Mouse (Mus musculus) thymus, postnatal 14 days (tissue): ENCODE data around the gene Tlx2.

Experiments
- DNase-seq: peaks from one replicate; pipeline ENCODE4 v3.0.0; 2021

The Tlx2 gene

DNA sequence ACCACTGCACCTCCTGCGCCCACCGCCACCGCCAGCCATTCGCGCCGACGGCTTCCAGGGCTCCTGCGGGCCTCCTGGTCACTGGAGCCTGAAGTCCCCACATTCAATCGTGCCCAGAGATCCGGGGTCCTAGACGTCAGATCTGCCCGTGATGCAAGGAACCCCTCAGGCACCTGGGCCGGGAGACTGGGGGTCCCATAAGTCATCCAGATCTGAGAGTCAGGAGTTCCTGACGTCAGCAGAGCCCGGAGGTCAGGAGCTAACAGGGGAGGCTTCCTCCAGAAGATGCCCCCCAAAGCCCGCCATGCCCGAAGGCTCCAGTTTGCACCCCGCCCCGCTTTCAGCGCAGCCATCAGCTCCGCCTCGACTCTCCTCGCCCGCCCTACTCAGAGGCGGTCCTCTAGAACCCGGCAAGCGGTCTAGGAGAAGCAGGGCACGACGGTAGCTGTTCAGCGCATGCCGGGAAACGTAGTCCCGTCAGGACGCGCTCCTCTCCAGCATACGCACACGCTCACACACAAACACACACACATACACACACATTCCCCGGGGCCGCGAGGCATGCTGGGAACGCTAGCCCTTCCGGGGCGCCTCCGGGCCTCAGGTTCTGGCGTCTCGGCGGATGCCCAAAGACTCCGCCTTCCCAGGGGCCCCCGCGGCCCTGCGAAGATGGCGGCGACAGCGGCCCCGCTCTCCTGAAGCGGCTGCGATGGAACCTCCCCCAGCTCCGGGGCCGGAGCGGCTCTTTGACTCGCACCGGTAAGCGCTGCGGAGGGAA, 15.8 kb downstream of the Tlx2 start, which contains the start of gene Aup1:
Gene Aup1 (plus strand): TSS at position 448 of the 778 bp plus-strand sequence.
- peak; percentile 97 for DNase-seq

DNA sequence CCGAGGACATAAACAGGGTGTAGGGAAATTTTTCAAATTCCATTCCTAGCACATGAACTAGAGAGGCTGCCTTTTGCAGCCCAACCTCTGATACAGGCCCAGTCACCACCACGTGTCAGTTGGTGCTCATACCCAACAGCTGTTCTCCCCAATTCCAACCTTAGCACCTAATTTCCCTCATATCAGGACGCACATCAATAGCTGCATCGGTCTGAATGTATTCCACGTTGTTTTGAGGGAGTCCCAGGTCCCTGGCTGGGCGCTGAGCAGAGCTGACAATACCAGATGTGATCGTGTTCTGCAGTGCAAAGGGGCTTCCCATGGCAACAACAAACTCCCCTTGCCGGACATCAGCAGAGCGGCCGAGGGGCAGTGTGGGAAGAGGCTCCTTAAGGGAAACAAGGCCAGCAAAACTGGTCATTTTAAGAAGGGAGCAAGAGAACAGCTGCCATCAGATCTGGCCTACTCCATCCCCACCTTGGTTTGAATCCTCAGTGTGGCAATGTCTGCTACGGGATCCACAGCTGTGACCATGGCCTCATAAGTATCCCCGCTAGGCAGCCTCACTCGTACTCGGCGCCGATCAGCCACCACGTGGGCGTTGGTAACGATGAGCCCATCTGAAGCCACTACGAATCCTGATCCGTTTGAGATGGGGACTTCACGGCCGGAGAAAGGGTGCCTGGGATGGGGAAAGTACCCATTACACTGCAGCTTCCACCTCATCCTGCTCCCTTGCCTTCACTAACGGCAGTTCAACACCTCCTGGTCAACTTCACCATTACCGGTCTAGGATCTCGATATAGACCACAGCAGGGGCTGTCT, 16.7 kb downstream of the Tlx2 start:
- DNase-seq: peak; percentile 33

DNA sequence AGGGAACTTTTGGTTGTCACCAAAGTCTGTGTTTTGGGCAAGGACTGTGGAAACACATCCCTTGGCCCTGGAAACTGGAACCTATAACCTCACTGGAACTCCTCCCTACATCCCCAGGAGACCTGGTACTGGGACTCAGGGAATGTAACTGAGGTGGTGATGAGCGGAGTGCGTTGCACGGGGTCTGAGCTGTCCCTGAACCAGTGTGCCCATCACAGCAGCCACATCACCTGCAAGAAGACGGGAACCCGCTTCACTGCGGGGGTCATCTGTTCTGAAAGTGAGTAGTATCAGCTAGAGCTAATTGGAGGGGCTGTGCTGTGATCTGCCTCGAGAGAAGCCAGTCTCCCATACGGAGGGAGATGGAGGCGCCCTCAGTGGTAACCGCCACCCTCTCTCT, 20.7 kb downstream of the Tlx2 start:
- no peak for DNase-seq

DNA sequence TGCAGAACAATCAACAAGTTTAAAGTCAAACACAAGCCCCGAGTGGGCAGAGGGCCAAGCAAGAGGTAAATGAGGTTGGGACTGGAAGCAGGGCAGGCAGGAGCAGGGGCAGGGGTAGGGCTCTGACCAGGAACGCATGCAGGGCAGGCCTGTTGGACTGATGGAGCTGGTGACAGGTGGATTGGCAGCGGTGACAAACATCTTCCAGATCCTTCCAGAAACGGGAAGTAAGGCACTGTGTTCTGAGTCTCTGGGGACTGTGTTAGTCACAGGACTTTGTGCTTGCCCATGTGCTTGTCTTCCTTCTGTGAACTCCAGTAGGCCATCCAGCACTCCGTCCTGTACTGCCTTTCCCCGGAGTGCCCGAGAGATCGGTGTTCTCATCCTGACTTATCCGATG, 25.4 kb downstream of the Tlx2 start:
- DNase-seq: no peak

DNA sequence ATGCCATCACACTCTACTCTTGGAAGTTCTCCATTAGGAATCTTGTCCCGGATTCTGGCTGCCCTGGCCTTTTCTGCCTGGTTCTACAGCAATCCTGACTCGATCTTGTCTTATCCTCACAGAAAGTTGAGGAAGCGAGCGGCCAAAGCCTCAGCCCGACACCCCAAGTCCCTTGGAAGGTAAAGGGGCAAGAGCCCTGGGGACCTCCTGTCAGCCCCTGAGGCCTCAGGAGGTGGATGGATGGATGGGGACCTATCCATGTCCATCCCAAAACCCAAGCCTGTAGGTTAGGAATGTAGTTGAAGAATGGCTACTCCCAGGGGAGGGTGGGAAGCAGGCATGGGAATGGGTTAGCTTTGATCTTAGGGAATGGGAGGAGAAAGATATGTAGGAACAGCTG, 26.1 kb downstream of the Tlx2 start:
- no peak for DNase-seq

DNA sequence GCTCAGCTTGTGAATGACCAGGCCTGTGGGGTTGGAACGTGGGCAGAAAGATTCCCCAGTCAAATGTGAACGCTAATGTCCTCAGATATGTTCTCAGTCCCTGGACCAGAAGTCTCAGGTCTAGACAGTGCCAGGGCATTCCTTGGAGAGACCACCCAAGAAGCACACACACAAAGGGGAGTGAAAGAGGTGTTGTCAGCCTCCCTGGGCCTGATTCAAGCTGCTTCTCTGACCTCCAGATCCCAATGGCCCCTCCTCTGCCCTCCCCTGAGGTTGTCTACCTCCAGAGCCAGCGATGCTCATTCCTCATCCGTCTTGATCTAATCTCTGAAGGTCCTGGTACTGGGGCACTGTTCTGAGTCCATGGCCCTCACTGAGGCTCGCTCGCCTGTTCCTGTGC, 26.5 kb downstream of the Tlx2 start:
- DNase-seq: no peak

DNA sequence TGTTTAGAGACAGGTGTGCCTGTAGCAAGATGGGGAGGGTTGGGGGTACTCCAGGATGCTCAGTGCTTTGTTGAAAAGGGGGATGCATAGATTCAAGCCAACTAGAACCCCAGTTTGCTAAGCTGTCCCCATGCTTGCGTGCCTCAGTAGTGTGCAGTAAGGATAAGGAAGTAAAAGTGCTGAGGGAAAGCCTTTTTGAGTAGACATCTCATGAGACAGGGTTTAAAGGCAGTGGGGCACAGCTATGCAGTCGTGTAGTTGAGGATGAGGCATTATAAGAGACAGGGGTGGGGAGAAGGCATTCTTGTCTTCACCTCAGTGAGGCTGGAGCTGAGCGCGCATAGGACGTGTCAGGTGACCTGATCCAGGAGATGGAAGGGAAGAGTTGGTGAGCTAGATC, 29.5 kb downstream of the Tlx2 start:
- no peak for DNase-seq

DNA sequence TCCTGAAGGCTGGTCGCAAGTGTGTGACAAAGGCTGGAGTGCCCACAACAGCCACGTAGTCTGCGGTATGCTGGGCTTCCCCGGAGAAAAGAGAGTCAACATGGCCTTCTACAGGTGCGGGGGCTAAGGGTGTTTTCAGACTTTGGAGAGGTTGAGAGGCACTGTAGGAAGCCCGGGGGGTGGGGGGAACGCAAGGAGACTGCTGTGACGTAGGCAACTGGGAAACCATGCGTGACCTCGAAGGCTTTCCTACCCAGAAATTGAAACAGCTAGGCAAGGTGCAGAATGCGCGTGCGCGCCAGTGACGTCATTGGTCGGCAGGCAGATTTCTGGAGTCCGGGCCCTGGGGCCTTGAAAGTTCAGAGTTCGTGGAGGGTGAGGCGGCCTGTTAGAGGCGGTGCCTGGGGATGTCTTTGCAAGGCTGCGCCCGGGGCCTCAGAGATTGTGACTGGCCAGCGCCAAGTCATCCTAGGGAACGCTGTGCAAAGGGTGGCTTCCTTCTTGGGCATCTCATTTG, 31.5 kb downstream of the Tlx2 start:
- DNase-seq: peak; percentile 93

DNA sequence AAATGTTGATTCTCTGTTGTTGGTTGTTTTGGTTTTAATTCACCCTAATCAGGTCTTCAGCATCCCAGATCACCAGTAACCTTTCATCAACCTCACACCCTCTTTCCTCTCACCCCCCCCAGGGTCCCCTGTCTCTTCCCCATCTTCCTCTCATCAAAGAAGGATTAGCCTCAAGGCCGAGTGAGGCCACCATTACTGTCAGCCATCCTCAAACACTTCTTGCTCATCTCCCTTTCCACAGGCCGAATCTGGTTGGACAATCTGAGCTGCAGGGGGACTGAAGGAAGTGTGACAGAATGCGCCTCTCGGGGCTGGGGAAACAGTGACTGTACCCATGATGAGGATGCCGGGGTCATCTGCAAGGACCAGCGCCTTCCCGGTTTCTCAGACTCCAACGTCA, 32.9 kb downstream of the Tlx2 start:
- DNase-seq: no peak

DNA sequence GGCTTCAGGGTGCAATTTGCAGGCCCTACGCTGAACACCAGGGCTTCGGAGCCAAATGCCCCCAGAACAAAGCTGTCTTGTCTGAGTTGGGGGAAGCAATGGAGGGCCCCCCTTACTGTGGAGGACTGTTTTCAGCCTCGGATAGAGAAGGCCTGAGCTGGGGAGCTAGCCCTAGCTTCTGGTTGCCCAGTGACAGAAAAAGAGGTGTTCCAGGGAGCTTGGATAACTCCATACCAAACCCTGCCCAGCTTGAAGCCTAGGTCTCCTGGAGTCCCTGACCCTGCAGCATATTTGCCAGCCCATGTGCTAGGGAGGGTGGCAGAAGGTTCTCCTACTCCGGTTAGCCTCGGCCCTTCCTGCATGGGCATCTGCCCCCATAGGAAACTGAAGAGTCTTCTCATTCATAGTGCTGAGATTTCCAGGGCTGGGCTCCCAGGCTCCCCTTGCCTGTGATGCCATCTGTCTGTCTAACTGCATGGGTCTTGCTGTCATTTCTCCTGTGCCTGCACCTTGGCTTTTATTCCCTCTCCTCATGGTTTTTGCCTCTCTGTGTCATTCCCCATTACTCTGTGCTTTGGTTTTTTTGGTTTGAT, 35.5 kb downstream of the Tlx2 start:
- DNase-seq: no peak

DNA sequence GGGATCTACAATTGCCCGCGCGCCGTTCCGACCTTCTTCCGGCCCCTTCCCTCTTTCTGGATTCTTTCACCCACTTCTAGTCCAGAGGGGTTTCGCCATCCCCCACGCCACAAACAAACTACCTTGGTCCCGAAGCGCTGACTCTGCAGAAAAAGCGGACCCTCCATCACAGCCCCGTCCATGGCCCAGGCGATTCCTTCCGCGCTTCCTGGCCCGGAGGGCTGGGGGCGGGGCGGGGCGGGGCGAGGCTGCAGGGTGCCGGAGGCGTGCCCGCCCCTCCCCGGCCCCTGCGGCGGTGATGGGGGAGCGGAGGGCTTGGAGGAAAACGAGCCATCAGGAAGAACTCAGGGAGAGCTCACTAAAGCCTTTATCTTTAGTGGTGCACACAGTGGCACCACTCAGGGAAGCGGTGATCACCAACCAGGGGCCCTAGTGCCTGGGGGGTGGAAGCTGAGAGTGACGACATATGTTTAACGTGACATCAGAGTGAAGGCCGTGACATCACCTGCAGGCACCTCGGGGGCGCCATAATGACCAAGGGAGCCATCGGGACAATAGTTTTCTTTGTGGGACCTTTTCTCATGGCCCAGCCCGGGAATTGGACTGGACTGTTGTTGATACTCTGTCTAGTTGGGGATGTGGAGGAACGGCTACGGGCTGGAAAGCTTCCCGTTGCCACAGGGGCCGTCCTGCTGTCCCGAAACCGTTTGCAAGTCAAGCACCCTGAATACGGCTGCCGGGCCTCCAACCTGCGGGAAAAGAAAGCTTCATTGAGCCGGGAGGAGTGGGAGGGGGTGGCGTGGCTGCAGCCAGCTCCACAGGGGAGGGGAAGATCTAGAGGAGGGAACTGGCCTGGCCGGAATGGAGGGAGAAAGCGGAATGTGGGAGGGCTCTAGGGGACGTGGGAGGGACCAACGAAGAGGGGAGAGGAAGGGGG, 36.6 kb downstream of the Tlx2 start, which contains the start of the genes Dok1 and Loxl3:
Gene Dok1 (minus strand): TSS at position 223 of the 937 bp plus-strand sequence.
Gene Loxl3 (plus strand): TSS at position 925 of the 937 bp plus-strand sequence.
- DNase-seq: peak; percentile 79

DNA sequence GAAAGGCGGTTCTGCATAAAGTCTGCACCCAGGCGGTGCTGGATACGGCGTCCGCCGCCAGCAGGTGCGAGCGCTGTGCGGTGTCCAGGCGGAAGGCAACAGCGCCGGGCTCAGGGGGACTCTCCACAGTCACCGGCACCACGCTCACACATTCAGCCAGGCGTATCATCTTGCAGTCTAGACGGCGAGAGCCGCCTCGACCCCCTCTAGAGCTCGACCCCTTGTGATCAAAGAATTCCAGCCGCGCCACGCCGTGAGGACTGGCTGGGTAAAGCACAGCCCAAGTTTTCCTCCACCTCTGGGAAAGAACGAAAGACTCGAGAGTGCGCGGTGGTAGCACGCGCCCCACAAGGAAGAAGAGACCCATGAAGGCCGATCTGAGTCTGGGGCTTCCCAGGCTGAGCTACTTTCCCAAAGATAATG, 37.3 kb downstream of the Tlx2 start:
- DNase-seq: peak; percentile 67

DNA sequence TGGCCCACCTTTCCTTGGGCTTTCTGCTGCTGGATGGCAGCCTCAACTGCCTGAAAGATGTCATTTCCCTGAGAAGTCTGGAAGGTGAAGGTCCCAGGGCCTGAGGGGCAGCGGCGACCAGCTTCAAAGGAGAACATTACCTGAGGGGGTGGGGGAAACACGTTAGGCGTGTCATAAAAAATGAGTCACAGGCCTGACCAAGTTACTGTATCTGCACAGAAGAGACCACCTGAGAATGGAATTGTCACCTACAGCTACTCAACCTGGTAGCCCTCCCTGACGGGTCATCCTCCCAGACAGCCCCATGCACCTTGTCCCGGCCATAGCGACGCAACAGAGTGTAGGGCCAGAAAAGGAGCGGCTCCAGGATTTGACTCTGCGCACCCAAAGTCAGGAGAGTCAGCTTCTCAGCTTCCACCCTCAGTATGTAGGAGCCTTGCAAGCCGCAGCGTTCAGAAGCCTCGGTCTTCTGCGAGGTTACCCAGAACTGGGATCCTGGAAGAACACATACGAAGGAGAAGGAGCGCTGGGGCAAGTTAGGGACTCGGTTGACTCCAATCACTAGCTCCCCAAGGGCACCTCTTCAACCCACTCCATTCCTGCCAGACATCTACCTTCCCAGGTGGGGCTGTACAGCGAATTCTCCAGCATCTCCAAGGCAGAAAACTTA, 38.0 kb downstream of the Tlx2 start:
- no peak for DNase-seq

DNA sequence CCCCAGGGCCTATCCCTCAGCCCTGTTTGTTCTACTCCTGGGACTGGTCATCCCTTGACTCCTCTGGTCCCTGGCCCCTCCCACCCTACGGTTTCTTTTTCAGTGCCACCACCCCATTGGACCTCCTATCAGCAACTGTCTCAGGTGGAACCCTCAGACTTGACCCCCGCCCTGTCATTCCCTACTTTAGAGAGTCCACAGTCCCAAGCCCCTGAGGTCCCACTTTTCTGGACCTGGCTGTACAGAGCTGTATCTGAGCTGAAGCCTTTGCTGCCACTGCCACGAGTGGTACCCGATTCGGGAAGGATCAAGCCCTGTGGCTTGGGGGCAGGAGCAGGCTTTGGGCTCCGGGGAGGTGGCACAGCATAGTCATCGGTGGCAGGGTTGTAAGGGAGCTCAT, 39.0 kb downstream of the Tlx2 start:
- no peak for DNase-seq

DNA sequence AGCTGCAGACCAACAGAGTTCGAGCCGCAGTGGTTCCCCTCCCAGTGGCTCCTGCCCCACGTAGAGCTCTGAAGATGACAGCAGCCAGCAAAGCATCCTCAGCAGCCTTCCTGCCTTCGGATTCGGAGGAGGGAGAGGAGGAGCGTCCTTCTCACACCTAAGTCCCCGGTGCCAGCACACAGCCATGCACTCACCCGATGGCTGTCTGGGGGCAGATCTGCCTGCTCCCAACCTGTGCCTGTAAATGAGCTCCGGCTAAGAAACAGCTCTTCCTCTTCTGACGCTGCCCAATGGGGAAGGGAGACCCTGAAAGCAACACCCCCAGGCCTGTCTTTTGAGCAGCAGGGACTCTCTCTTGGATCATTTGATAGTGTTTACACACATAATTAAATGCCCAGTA, 40.3 kb downstream of the Tlx2 start:
- no peak for DNase-seq

DNA sequence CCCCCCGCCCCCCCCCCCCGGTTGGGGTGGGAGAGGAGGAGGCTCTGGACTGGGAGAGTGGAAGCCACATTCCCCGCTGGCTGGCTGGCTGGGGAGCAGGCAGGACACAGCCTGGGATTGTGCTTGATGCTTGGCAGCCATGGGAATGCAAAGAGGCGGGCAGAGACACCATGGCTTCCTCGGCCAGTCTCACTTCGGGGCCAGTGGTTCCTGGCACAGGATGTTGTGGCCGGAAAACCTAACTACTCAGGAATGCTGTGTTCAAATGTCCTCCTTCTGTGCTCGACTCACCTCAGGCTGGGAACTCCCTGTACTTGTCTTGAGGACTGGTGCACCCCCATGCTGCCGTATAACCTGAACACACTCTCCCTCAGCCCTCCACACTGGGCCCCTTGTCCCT, 42.4 kb downstream of the Tlx2 start:
- DNase-seq: no peak

DNA sequence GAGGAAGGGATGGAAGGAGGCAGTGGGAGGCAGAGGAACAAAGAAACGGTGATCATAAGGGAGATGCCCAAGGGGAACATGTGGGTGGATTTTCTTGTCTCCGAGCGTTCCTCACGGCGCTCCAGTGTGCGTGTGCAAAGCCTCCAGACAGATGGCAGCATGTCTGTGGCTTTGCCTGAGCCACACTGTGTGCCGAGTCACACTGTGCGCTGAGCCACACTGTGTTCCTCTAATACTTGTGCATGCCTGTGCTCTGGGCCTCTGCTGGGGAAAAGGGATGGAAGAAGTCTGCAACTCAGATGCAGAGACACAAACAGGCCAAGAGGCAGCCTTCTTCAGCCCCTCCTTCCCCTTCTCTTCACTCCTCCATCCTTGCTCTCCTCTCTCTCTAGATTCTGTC, 42.8 kb downstream of the Tlx2 start:
- no peak for DNase-seq

DNA sequence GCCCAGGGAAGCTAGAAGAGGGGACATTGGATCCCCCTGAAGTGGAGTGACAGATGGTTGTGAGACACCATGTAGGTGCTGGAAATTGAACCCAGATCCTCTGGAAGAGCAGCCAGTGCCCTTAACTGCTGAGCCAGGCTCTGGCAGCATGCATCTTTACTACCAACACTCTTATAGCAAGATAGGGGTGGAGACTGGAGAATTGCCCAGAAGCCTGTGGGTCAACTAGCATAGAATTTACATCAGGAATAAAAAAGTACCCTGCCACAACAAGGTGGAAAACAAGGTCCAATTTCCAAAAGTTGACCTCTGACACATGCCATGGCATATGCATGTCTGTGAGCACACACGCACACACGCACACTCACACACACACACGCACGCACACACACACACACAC, 44.9 kb downstream of the Tlx2 start:
- no peak for DNase-seq

DNA sequence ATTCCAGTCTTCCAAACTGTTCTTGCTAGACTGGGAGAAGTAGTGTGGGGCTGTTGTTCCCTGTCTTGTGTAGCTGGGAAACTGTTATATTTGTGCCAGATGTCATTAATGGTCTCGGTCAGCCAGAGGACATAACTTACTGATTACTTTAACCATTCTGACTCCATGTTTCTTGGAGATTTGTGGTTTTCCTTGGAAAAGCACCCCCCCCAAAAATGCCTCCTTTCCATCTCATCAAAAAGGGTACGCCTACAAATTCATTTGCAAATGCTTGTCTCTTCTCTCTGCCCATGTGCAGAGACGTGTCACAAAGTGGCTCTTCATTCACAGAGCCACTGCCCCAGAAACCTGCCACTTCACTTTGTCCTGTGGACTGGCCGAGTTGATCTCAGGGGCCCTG, 45.7 kb downstream of the Tlx2 start:
- no peak for DNase-seq

DNA sequence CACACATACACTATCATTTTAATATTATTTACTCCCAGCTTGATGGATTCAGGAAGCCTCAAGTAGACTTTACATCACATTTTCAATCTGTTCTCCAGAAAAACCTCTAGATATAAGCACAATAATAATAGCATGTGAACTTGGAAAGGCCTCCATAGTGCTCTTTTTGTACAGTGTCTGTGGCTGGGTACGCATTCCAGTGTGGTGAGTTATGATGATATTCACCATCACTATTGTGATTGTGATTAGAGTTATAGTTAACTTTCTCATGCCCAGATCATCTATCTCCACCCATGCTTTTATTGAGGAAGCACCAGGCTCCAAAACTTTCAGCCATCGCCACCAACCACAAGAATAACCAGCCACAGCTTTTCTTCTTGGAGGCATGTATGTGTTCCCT, 46.3 kb downstream of the Tlx2 start:
- DNase-seq: no peak

DNA sequence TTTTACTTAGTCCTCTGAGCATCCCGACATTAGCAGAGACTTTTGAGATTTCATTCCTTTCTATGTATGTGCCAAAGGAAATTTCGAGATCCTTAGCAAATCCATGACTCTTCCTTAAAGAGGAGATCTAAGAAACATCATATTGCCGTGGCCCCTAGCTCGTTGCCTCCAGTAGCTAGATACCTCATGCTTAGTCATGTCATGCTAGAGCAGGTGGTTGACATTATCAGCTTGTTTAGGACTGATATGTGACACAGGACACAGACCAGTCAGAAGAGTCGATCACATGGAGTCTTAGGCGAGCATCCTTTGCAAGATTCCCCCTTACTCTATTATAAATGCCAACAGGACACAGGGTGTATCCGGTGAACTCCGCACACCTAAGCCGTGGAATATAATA, 47.1 kb downstream of the Tlx2 start:
- DNase-seq: no peak
